Mouse (Mus musculus) heart, adult 11 months (tissue): Measurements from ENCODE around the gene Cracr2a.

Experiments used
- DNase-seq: peaks from one replicate; pipeline ENCODE4 v3.0.0; 2022

Cracr2a gene

GRCm38 (mm10) chr6:127561231-127562020, at the start of gene Cracr2a:
Cracr2a (plus strand) TSS chr6:127561338.
- DNase-seq: peak; percentile 99

GRCm38 (mm10) chr6:127513776-127514175, 47.4 kb upstream of the Cracr2a start:
- peak; percentile 54 for DNase-seq

GRCm38 (mm10) chr6:127521176-127521575, 40.0 kb upstream of the Cracr2a start:
- peak; percentile 51 for DNase-seq

- DNase-seq: peak; percentile 16
These were observed 38.8 kb upstream of the Cracr2a start for GRCm38 (mm10) chr6:127522326-127522725.

- DNase-seq: peak; percentile 73
These were observed 36.7 kb upstream of the Cracr2a start for GRCm38 (mm10) chr6:127524442-127524841.

- peak; percentile 87 for DNase-seq
These were observed 32.5 kb upstream of the Cracr2a start for GRCm38 (mm10) chr6:127528625-127529024.

GRCm38 (mm10) chr6:127529451-127529850, 31.7 kb upstream of the Cracr2a start:
- DNase-seq: peak; percentile 98

- no peak for DNase-seq
These were observed 30.9 kb upstream of the Cracr2a start for GRCm38 (mm10) chr6:127530206-127530605.

GRCm38 (mm10) chr6:127531412-127532205, 29.5 kb upstream of the Cracr2a start:
- DNase-seq: peak; percentile 73

GRCm38 (mm10) chr6:127532304-127532703, 28.8 kb upstream of the Cracr2a start:
- peak; percentile 27 for DNase-seq

- peak; percentile 66 for DNase-seq
These were observed 27.4 kb upstream of the Cracr2a start for GRCm38 (mm10) chr6:127533766-127534165.

GRCm38 (mm10) chr6:127537035-127537434, 24.1 kb upstream of the Cracr2a start:
- peak; percentile 60 for DNase-seq

GRCm38 (mm10) chr6:127538118-127538517, 23.0 kb upstream of the Cracr2a start:
- peak; percentile 62 for DNase-seq

- peak; percentile 54 for DNase-seq
These were observed 21.9 kb upstream of the Cracr2a start for GRCm38 (mm10) chr6:127539226-127539625.

- DNase-seq: peak; percentile 72
These were observed 21.5 kb upstream of the Cracr2a start for GRCm38 (mm10) chr6:127539659-127540058.

GRCm38 (mm10) chr6:127540517-127540916, 20.6 kb upstream of the Cracr2a start:
- DNase-seq: peak; percentile 42

GRCm38 (mm10) chr6:127541617-127542374, 19.3 kb upstream of the Cracr2a start:
- DNase-seq: peak; percentile 92

- peak; percentile 98 for DNase-seq
These were observed 14.5 kb upstream of the Cracr2a start for GRCm38 (mm10) chr6:127546676-127547075.

GRCm38 (mm10) chr6:127552940-127553339, 8.2 kb upstream of the Cracr2a start:
- no peak for DNase-seq

GRCm38 (mm10) chr6:127555553-127555952, 5.6 kb upstream of the Cracr2a start:
- DNase-seq: peak; percentile 97

GRCm38 (mm10) chr6:127560872-127561230, 287 bp upstream of the Cracr2a start:
- no peak for DNase-seq

GRCm38 (mm10) chr6:127563511-127563910, 2.4 kb downstream of the Cracr2a start:
- peak; percentile 96 for DNase-seq
